Mouse (Mus musculus) limb, embryonic 13.5 days (tissue): ENCODE measurements around the gene Socs2. TPM values are rescaled to one million over a fixed set of nuclear protein-coding genes. Genes with fewer than 3 reads are reported as not detected.

Experiments used
- polyA plus RNA-seq: library from polyadenylated mRNA; unstranded; fragments of >200 nt; fragmentation: Nextera tagmentation; extraction: Ambion mirVana; gene quantifications from 2 replicates; pipeline ENCODE4 v1.2.1, GENCODE M21; 2015

The Socs2 gene
- polyA plus RNA-seq, 1 experiment from 2014 or later: 88.6 TPM

Other genes with a start within 250 kb of the Socs2 start
- 9.7 and 11.4 TPM in 2 replicates for gene Cradd, start 93.0 kb downstream of the Socs2 start, polyA plus RNA-seq
- gene Mrpl42, start 84.8 kb upstream of the Socs2 start, polyA plus RNA-seq: 311 and 329 TPM in 2 replicates
- gene Ube2n, start 98.0 kb upstream of the Socs2 start, polyA plus RNA-seq: 333 and 339 TPM in 2 replicates
- gene Nudt4, start 147.0 kb upstream of the Socs2 start, polyA plus RNA-seq: 92.0 and 98.6 TPM in 2 replicates